Comparison of ENCODE assay signal across 9 mouse cellular contexts in genomic region chr10:80356737-80357136, GRCm38 (mm10). TPM values are rescaled to one million over a fixed set of nuclear protein-coding genes. Genes with fewer than 3 reads are reported as not detected.
A peak's percentile ranks its signal among the peaks of the same experiment; 100 is the strongest.
DNase-seq lines count a peak whose midpoint lies in the region; ATAC-seq and TF ChIP-seq lines count a peak whose summit lies in the region.
"Had no signal": no experiment of that assay in that cellular context is flagged by ENCODE, and none has a peak within 500 bp of the region (broad histone marks: within the 10 kb centered on the region; RNA-seq: fewer than 3 reads in every experiment).

No protein-coding gene starts in this region.

- H3K9ac ChIP-seq in lung, embryonic 16.5 days (ENCODE audit: low read length), result 0 out of 2 replicates have a peak overlapping the region, but pooled peaks have one; percentile 28
- peak overlapping the region; percentile 50 for H3K9ac ChIP-seq in limb, embryonic 12.5 days (replicated peaks)
- H3K9ac ChIP-seq in stomach, embryonic 15.5 days, result no peak overlapping the region

- WGBS in cerebellum, adult 2 months, result under 1% methylated on average over 34 of the region's 34 CpGs
- WGBS in lung, embryonic 16.5 days, result under 1% methylated on average over 34 of the region's 34 CpGs
- WGBS in limb, embryonic 12.5 days, result 3% methylated on average over 34 of the region's 34 CpGs
- 2% methylated on average over 34 of the region's 34 CpGs for WGBS in stomach, embryonic 15.5 days

- no peaks in the 10 kb centered on the region for H3K36me3 ChIP-seq in lung, embryonic 16.5 days (ENCODE audit: control insufficient read depth, insufficient read depth, low read length)
- H3K36me3 ChIP-seq in limb, embryonic 12.5 days, result no peaks in the 10 kb centered on the region
- H3K36me3 ChIP-seq in stomach, embryonic 15.5 days, result no peaks in the 10 kb centered on the region

- H3K4me2 ChIP-seq in lung, embryonic 16.5 days (ENCODE audit: low read depth, low read length), result peak overlapping the region; percentile 55
- H3K4me2 ChIP-seq in limb, embryonic 12.5 days, result peak overlapping the region; percentile 78
- peak overlapping the region; percentile 58 for H3K4me2 ChIP-seq in stomach, embryonic 15.5 days

- no peak for TF ChIP-seq CTCF in cerebellum, adult 2 months (IDR thresholded peaks at IDR 0.05; ENCODE audit: borderline replicate concordance, insufficient read depth, low read depth, low read length)

- H3K9me3 ChIP-seq in lung, embryonic 16.5 days (ENCODE audit: control insufficient read depth, low read length), result no peaks in the 10 kb centered on the region
- no peaks in the 10 kb centered on the region for H3K9me3 ChIP-seq in limb, embryonic 12.5 days
- H3K9me3 ChIP-seq in stomach, embryonic 15.5 days, result no peaks in the 10 kb centered on the region

- ATAC-seq in lung, embryonic 16.5 days (ENCODE audit: low read depth), result no peak
- ATAC-seq in limb, embryonic 12.5 days (ENCODE audit: insufficient number of reproducible peaks, insufficient read depth, low FRiP score, low TSS enrichment, low read depth), result no peak
- ATAC-seq in stomach, embryonic 15.5 days (ENCODE audit: insufficient read depth, low FRiP score, low read depth), result no peak

- peak in 1 of 2 experiments; percentile 58 for DNase-seq in cerebellum, adult 2 months
- DNase-seq in cerebellum, adult 9-10 months, result no peak
- no peak for DNase-seq in lung, postnatal 36 days
- no peak for DNase-seq in cerebellum, postnatal 36 days
- no peak for DNase-seq in cerebellum, postnatal 4 days (ENCODE audit: low spot score in 2 of 2)
- DNase-seq: heart, postnatal 36 days had no signal

- no peak for TF ChIP-seq POLR2A in cerebellum, adult 2 months (IDR thresholded peaks at IDR 0.05; ENCODE audit: borderline replicate concordance, insufficient read depth, low read length)

- H3K27me3 ChIP-seq in cerebellum, adult 2 months (ENCODE audit: control insufficient read depth, insufficient read depth, low read length), result no peaks in the 10 kb centered on the region
- peaks cover 51% of the 10 kb centered on the region for H3K27me3 ChIP-seq in lung, embryonic 16.5 days (ENCODE audit: control insufficient read depth, insufficient read depth, low read depth, low read length)
- peaks cover 95% of the 10 kb centered on the region for H3K27me3 ChIP-seq in limb, embryonic 12.5 days
- H3K27me3 ChIP-seq in stomach, embryonic 15.5 days (replicated peaks), result peaks cover 74% of the 10 kb centered on the region

- H3K4me3 ChIP-seq in cerebellum, adult 2 months (replicated peaks; ENCODE audit: insufficient read depth, low read depth, low read length), result peak overlapping the region; percentile 78
- peak overlapping the region; percentile 39 for H3K4me3 ChIP-seq in lung, embryonic 16.5 days (ENCODE audit: low read length)
- peak overlapping the region; percentile 46 for H3K4me3 ChIP-seq in limb, embryonic 12.5 days (replicated peaks)
- H3K4me3 ChIP-seq in stomach, embryonic 15.5 days (replicated peaks), result peak overlapping the region; percentile 36

- H3K27ac ChIP-seq in cerebellum, adult 2 months (ENCODE audit: insufficient read depth, low read length), result peak overlapping the region; percentile 65
- no peak overlapping the region for H3K27ac ChIP-seq in lung, embryonic 16.5 days (ENCODE audit: low read length)
- no peak overlapping the region for H3K27ac ChIP-seq in limb, embryonic 12.5 days
- H3K27ac ChIP-seq in stomach, embryonic 15.5 days, result no peak overlapping the region

- peaks cover 12% of the 10 kb centered on the region; the same call in 1 of the 2 replicates for H3K4me1 ChIP-seq in cerebellum, adult 2 months (ENCODE audit: control insufficient read depth, insufficient read depth, low read length)
- peaks cover 4% of the 10 kb centered on the region; the same call in 1 of the 2 replicates for H3K4me1 ChIP-seq in lung, embryonic 16.5 days (replicated peaks; ENCODE audit: control insufficient read depth, insufficient read depth, low read length)
- peaks cover 22% of the 10 kb centered on the region for H3K4me1 ChIP-seq in limb, embryonic 12.5 days (replicated peaks)
- peaks cover 26% of the 10 kb centered on the region for H3K4me1 ChIP-seq in stomach, embryonic 15.5 days

RNA-seq across cellular contexts. Expression of gene Plk5, which starts 0.5 kb away (rescaled TPM):
- polyA plus RNA-seq in cerebellum, adult 2 months (2012; rRNA removed), result 145 and 151 TPM in 2 replicates
- 0.48 and 0.52 TPM in 2 replicates for polyA plus RNA-seq in lung, embryonic 16.5 days (2015; fragmentation: Nextera tagmentation; extraction: Ambion mirVana)
- polyA plus RNA-seq in limb, embryonic 12.5 days (2016; fragmentation: Nextera tagmentation; extraction: Ambion mirVana), result 1.2 and 1.3 TPM in 2 replicates
- polyA plus RNA-seq in stomach, embryonic 15.5 days (2015; fragmentation: Nextera tagmentation; extraction: Ambion mirVana), result 0.30 and 0.67 TPM in 2 replicates

RNA-seq across cellular contexts. Expression of gene Adamtsl5, which starts 8.5 kb away (rescaled TPM):
- polyA plus RNA-seq in cerebellum, adult 2 months (2012; rRNA removed), result 7.9 and 10.8 TPM in 2 replicates
- polyA plus RNA-seq in lung, embryonic 16.5 days (2015; fragmentation: Nextera tagmentation; extraction: Ambion mirVana), result 4.1 and 8.3 TPM in 2 replicates
- 0.70 and 0.88 TPM in 2 replicates for polyA plus RNA-seq in limb, embryonic 12.5 days (2016; fragmentation: Nextera tagmentation; extraction: Ambion mirVana)
- 13.7 and 17.0 TPM in 2 replicates for polyA plus RNA-seq in stomach, embryonic 15.5 days (2015; fragmentation: Nextera tagmentation; extraction: Ambion mirVana)

RNA-seq across cellular contexts. Expression of gene Reep6, which starts 27.0 kb away (rescaled TPM):
- polyA plus RNA-seq in cerebellum, adult 2 months (2012; rRNA removed), result 9.0 and 10.3 TPM in 2 replicates
- 15.6 and 17.0 TPM in 2 replicates for polyA plus RNA-seq in lung, embryonic 16.5 days (2015; fragmentation: Nextera tagmentation; extraction: Ambion mirVana)
- 4.1 and 4.6 TPM in 2 replicates for polyA plus RNA-seq in limb, embryonic 12.5 days (2016; fragmentation: Nextera tagmentation; extraction: Ambion mirVana)
- polyA plus RNA-seq in stomach, embryonic 15.5 days (2015; fragmentation: Nextera tagmentation; extraction: Ambion mirVana), result 44.5 and 51.2 TPM in 2 replicates

RNA-seq across cellular contexts. Expression of gene Pcsk4, which starts 27.4 kb away (rescaled TPM):
- polyA plus RNA-seq in cerebellum, adult 2 months (2012; rRNA removed), result 13.7 and 14.1 TPM in 2 replicates
- polyA plus RNA-seq in lung, embryonic 16.5 days (2015; fragmentation: Nextera tagmentation; extraction: Ambion mirVana), result 4.2 and 4.3 TPM in 2 replicates
- polyA plus RNA-seq in limb, embryonic 12.5 days (2016; fragmentation: Nextera tagmentation; extraction: Ambion mirVana), result 6.3 and 6.6 TPM in 2 replicates
- polyA plus RNA-seq in stomach, embryonic 15.5 days (2015; fragmentation: Nextera tagmentation; extraction: Ambion mirVana), result 4.8 and 5.4 TPM in 2 replicates

RNA-seq across cellular contexts. Expression of gene Mex3d, which starts 30.7 kb away (rescaled TPM):
- 16.1 and 16.2 TPM in 2 replicates for polyA plus RNA-seq in cerebellum, adult 2 months (2012; rRNA removed)
- polyA plus RNA-seq in lung, embryonic 16.5 days (2015; fragmentation: Nextera tagmentation; extraction: Ambion mirVana), result 4.4 and 4.5 TPM in 2 replicates
- polyA plus RNA-seq in limb, embryonic 12.5 days (2016; fragmentation: Nextera tagmentation; extraction: Ambion mirVana), result 12.5 and 15.2 TPM in 2 replicates
- 7.8 and 8.7 TPM in 2 replicates for polyA plus RNA-seq in stomach, embryonic 15.5 days (2015; fragmentation: Nextera tagmentation; extraction: Ambion mirVana)

Comparison
In these comparisons a context has a peak if more than half of its experiments do, and no peak if none do; other contexts are left out.
1. RNA of gene Plk5, which starts 0.5 kb away (polyA plus RNA-seq): 145 to 151 TPM in cerebellum, adult 2 months; 1.2 to 1.3 TPM in limb, embryonic 12.5 days, 0.48 to 0.52 TPM in lung, embryonic 16.5 days and 0.30 to 0.67 TPM in stomach, embryonic 15.5 days; every median in the first group is over 10 times any median in the second.
2. Peak in every context shown above with its lines, with median percentiles within 50 percentile points of each other: H3K4me3 ChIP-seq and H3K4me2 ChIP-seq.